Mouse (Mus musculus) left cerebral cortex, postnatal 25 days (tissue): ENCODE results near the gene Slc35b1. TPM values are rescaled to one million over a fixed set of nuclear protein-coding genes. Genes with fewer than 3 reads are reported as not detected.
A peak's percentile ranks its signal among the peaks of the same experiment; 100 is the strongest.

Source experiments
- DNase-seq, 2 experiments: peaks; one replicate each; pipeline ENCODE4 v3.0.0; 2022; ENCODE audit warnings: low spot score in 2 of 2, mixed read lengths in 1 of 2
- intact Hi-C: fragments of 180-260 bp; cut with DNase I; formaldehyde crosslinking; loops from one replicate; pipeline ENCODE4 v1.15.1; 2025
- total RNA-seq, 2 experiments: library from RNA; stranded (reverse); gene quantifications; 2 replicates each; pipeline ENCODE4 v1.2.3; 2021

The Slc35b1 gene
- total RNA-seq, 2 experiments from 2014 or later: 65.6 to 66.0 TPM

DNA sequence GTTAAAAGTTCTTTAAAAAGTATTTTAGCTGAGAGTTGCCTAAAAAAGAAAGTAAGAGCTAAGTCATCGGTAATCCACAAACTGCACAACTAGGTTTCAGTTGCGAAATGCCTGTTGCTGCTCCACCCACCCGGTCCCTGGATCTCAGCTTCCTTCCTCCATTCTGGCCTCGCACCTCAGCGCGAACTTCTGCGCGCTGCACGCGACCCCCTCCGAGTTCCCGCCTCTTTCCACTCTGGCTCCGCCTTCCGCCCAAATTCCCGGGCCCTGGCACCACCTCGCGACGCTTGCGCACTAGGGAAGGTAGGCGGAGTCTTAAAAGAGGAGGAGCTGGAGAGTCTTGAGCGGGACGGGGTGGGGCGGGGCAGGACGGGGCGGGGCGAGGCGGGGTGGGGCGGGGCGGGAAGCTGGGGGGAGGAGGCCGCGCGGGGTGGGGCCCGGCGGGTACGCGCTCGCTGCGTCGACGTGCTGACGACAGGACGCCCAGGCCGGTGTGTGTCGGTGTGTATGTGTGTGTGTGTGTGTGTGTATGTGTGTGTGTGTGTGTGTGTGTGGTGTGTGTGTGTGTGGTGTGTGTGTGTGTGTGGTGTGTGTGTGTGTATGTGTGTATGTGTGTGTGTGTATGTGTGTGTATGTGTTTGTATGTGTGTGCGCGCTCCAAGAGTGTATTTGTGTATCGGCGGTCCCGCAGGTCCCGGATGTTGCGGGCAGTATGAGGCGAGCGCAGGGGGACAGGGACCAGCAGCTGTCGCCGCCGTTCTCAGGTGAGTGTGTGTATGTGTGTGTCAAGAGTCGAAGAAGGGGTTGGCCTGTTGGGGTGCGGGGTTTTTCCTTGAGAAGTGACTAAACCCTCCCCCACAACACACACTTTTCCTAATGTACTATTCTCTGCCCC is 29.4 kb downstream of the Slc35b1 start, which contains the start of gene Spop:
Gene Spop (plus strand): TSS at position 440 of the 895 bp plus-strand sequence.
- DNase-seq: peak; percentile 80 to 91
- intact Hi-C loops: loop anchor here (5.0 kb wide), 1 partner anchor 58 kb away; no protein-coding TSS in a partner anchor

DNA sequence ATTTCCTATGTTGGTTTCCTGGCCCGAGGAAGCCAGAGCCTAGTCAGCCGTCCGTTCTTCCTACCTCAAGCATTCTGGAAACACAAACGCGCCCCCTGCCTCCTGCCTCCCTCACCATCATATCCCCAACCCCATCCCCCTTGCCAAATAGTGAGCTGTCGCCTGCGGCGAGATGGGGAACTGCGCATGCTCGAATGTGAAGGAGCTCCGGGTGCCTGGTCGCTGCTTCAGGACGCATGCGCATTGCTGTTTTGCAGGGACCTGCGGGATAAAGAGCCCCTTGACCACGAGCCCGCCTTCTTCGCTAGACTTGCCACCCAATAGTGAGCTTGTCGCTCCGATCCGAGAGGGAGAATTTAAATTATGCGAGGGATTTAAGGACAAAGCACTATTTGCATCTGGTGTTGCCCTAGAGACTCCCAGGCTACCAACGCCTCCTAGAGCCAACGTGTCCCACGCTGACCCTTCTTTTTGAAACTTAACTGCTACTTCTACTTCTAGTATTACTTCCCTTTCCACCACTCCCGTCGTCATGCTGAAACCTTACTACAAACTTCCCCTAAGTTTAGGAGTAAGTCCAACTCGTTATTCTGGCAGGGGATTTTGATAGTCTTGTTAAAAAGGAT is 30.2 kb downstream of the Slc35b1 start:
- intact Hi-C loops: loop anchor here (5.0 kb wide), 1 partner anchor 58 kb away; no protein-coding TSS in a partner anchor
- peak; percentile 92 to 97 for DNase-seq

GRCm38 (mm10) chr11:95415931-95416330 is 31.4 kb downstream of the Slc35b1 start:
- intact Hi-C loops: no loop called here
- no peak for DNase-seq

DNA sequence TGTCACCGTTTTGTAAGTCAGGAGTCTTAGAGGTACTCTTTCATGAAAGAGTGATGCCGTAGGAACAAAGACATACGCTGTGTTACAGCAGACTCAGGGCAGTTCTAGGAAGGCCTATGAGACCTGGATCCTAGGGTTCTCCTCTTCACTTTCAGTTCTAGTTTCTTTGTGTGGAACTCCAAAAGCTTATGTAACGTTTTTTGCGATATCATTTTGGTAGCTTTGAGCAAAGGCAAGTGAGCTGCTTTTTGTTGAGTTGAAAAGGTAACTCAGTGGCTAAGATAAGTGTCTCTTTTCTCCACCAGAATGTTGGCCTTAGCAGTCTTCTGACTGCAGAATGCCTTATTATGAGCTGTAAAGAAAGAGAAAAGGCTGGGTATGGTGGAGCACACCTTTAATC is 32.8 kb downstream of the Slc35b1 start:
- intact Hi-C loops: no loop called here
- no peak for DNase-seq

DNA sequence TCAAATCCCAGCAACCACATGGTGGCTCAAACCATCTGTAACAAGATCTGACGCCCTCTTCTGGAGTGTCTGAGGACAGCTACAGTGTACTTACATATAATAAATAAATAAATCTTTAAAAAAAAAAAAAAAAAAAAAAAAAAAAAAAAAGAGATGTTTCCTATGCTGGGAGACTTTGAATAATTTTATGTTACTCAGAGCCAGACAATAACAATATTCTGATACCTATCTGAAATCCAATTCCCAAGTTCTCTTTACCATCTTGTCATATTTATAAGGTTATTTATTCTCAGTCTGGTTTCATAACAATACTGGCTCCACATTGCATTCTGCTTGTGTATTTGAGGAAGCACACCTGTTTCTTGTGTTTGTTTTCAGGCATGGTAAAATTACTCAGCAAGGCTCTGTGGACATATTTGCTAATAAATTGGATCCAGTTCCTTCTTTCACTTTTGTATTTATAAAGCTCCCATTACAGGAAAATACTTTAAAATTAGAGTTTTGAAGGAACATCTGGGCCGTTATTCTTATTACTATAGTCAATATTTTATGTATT is 36.5 kb downstream of the Slc35b1 start:
- no peak for DNase-seq
- intact Hi-C loops: no loop called here

GRCm38 (mm10) chr11:95423505-95423904 is 39.0 kb downstream of the Slc35b1 start:
- DNase-seq: no peak
- intact Hi-C loops: no loop called here

GRCm38 (mm10) chr11:95431344-95431743 is 46.9 kb downstream of the Slc35b1 start:
- DNase-seq: peak in 1 of 2 experiments; percentile 54
- intact Hi-C loops: loop anchor here (5.0 kb wide), 1 partner anchor 46 kb away; no protein-coding TSS in a partner anchor

GRCm38 (mm10) chr11:95432194-95432593 is 47.7 kb downstream of the Slc35b1 start:
- no peak for DNase-seq
- intact Hi-C loops: loop anchor here (5.0 kb wide), 1 partner anchor 45 kb away; no protein-coding TSS in a partner anchor

Other genes starting within 250 kb of the Slc35b1 start
- not detected for gene Dlx4, start 238.4 kb upstream of the Slc35b1 start, total RNA-seq
- gene Tac4, start 123.2 kb upstream of the Slc35b1 start, total RNA-seq: not detected
- 10 to 100 TPM; 67.5 to 70.1 TPM for gene Kat7, start 74.4 kb upstream of the Slc35b1 start, total RNA-seq
- gene Fam117a, start 47.7 kb upstream of the Slc35b1 start, total RNA-seq: 1 to 10 TPM; 2.5 to 3.8 TPM
- 100 to 1,000 TPM; 183 to 188 TPM for gene Spop, start 29.4 kb downstream of the Slc35b1 start, total RNA-seq
- 10 to 100 TPM; 20.5 to 35.2 TPM for gene Nxph3, start 129.9 kb downstream of the Slc35b1 start, total RNA-seq
- gene Ngfr, start 203.0 kb downstream of the Slc35b1 start, total RNA-seq: 1 to 10 TPM; 1.1 to 1.7 TPM